In genomic region chr1:75015551-75016265, GRCm38 (mm10) we compare ENCODE assay signal across 11 mouse cellular contexts.
DNase-seq lines count a peak whose midpoint lies in the region; ATAC-seq and TF ChIP-seq lines count a peak whose summit lies in the region.
"Had no signal": no experiment of that assay in that cellular context is flagged by ENCODE, and none has a peak within 500 bp of the region (broad histone marks: within the 10 kb centered on the region; RNA-seq: fewer than 3 reads in every experiment).

No protein-coding gene starts in this region.

- peak overlapping the region; percentile 35; the same call in 1 of the 2 replicates for H3K9ac ChIP-seq in intestine, embryonic 16.5 days (ENCODE audit: low read depth, low read length)
- H3K9ac ChIP-seq: hindbrain, embryonic 15.5 days had no signal

- intact Hi-C loops in gastrocnemius, postnatal 36 days (cut with DNase I), result loop anchor here (1.0 to 2.0 kb wide), 2 partner anchors 51 to 67 kb away; no protein-coding TSS in a partner anchor

- no peak for TF ChIP-seq POLR2A in thymus, adult 2 months (IDR thresholded peaks at IDR 0.05; ENCODE audit: control insufficient read depth, extremely low read depth, insufficient read depth, low read length, poor library complexity)

- peak overlapping the region; percentile 42 for H3K4me2 ChIP-seq in intestine, embryonic 16.5 days (ENCODE audit: low read depth, low read length)
- H3K4me2 ChIP-seq: hindbrain, embryonic 15.5 days had no signal

- WGBS in intestine, embryonic 16.5 days, result 15% methylated on average over 13 of the region's 13 CpGs
- 75% methylated on average over 13 of the region's 13 CpGs for WGBS in thymus, adult 2 months

- peaks cover 6% of the 10 kb centered on the region; the same call in 1 of the 2 replicates for H3K4me1 ChIP-seq in intestine, embryonic 16.5 days (ENCODE audit: control insufficient read depth, insufficient read depth, low read length)
- no peaks in the 10 kb centered on the region for H3K4me1 ChIP-seq in thymus, adult 2 months (replicated peaks; ENCODE audit: control insufficient read depth, insufficient read depth, low read length)
- H3K4me1 ChIP-seq: hindbrain, embryonic 15.5 days; megakaryocyte, embryonic 14.5 days had no signal

- H3K36me3 ChIP-seq in intestine, embryonic 16.5 days (ENCODE audit: control insufficient read depth, insufficient read depth, low read length), result no peaks in the 10 kb centered on the region
- H3K36me3 ChIP-seq in thymus, adult 2 months (ENCODE audit: control insufficient read depth, insufficient read depth, low read length), result no peaks in the 10 kb centered on the region
- H3K36me3 ChIP-seq: G1E; hindbrain, embryonic 15.5 days had no signal

- no peaks in the 10 kb centered on the region for H3K9me3 ChIP-seq in intestine, embryonic 16.5 days (ENCODE audit: control insufficient read depth, low read length)
- H3K9me3 ChIP-seq: G1E; hindbrain, embryonic 15.5 days; megakaryocyte, embryonic 14.5 days had no signal

- peak overlapping the region; percentile 18 for H3K4me3 ChIP-seq in intestine, embryonic 16.5 days (ENCODE audit: low read length)
- no peak overlapping the region for H3K4me3 ChIP-seq in thymus, adult 2 months (ENCODE audit: control insufficient read depth, insufficient read depth, low read length)
- H3K4me3 ChIP-seq: hindbrain, embryonic 15.5 days; megakaryocyte, embryonic 14.5 days had no signal

- DNase-seq in gastrocnemius, postnatal 36 days, result peak; percentile 14 to 16
- no peak for DNase-seq in gastrocnemius, postnatal 10 days
- DNase-seq in embryo, embryonic 9.5 days (ENCODE audit: extremely low spot score), result peak; percentile 11
- DNase-seq in lung, postnatal 36 days, result peak; percentile 32
- no peak for DNase-seq in layer of hippocampus, adult 9-11 months
- no peak for DNase-seq in spleen, postnatal 14 days (ENCODE audit: low spot score in 2 of 2)
- DNase-seq in thymus, adult 2 months, result no peak

- TF ChIP-seq CTCF in thymus, adult 2 months (IDR thresholded peaks at IDR 0.05; ENCODE audit: borderline replicate concordance, control insufficient read depth, extremely low read depth, insufficient read depth, low read length, poor library complexity), result no peak

- peak; percentile 79 for ATAC-seq in intestine, embryonic 16.5 days

- peak overlapping the region; percentile 17; the same call in 1 of the 2 replicates for H3K27ac ChIP-seq in intestine, embryonic 16.5 days (ENCODE audit: low read length)
- no peak overlapping the region for H3K27ac ChIP-seq in thymus, adult 2 months (ENCODE audit: control insufficient read depth, insufficient read depth, low read length)
- H3K27ac ChIP-seq: hindbrain, embryonic 15.5 days had no signal

- no peaks in the 10 kb centered on the region for H3K27me3 ChIP-seq in intestine, embryonic 16.5 days (replicated peaks; ENCODE audit: control insufficient read depth, insufficient read depth, low read length)
- no peaks in the 10 kb centered on the region for H3K27me3 ChIP-seq in thymus, adult 2 months (ENCODE audit: control insufficient read depth, insufficient read depth, low read length)

Comparison
In these comparisons a context has a peak if more than half of its experiments do, and no peak if none do; other contexts are left out.
1. DNase-seq: peak in gastrocnemius, postnatal 36 days (2 of 2), embryo, embryonic 9.5 days (single experiment) and lung, postnatal 36 days (single experiment); none in gastrocnemius, postnatal 10 days (single experiment), layer of hippocampus, adult 9-11 months (single experiment), spleen, postnatal 14 days (0 of 2) and thymus, adult 2 months (single experiment).